Mouse (Mus musculus) kidney, embryonic 16.5 days (tissue): ENCODE data around the gene Gm30083. TPM values are rescaled to one million over a fixed set of nuclear protein-coding genes. Genes with fewer than 3 reads are reported as not detected.
A peak's percentile ranks its signal among the peaks of the same experiment; 100 is the strongest.

Source experiments
- ATAC-seq: fragments of 200-750 bp; cut with Nextera tagmentation; 2 replicates; pipeline ENCODE4 v1.8.0; 2017; ENCODE audit warnings: moderate TSS enrichment; ENCODE audit not compliant: low FRiP score, low TSS enrichment
- H3K27ac ChIP-seq: fragments of 300-500 bp; sonication (generic); 2 replicates; pipeline ENCODE4 v1.5.1; 2014; ENCODE audit warnings: low read length
- H3K27me3 ChIP-seq: fragments of 300-500 bp; sonication (generic); 2 replicates; pipeline ENCODE4 v1.6.1; 2014; ENCODE audit warnings: low read length, control low read depth, mixed read lengths; ENCODE audit not compliant: insufficient read depth
- H3K36me3 ChIP-seq: fragments of 300-500 bp; sonication (generic); 2 replicates; pipeline ENCODE4 v1.6.1; 2014; ENCODE audit warnings: low read length, control low read depth, mixed read lengths; ENCODE audit not compliant: insufficient read depth
- H3K4me1 ChIP-seq: fragments of 300-500 bp; sonication (generic); 2 replicates; pipeline ENCODE4 v1.6.1; 2014; ENCODE audit warnings: low read length, control low read depth, mixed read lengths; ENCODE audit not compliant: insufficient read depth
- H3K4me2 ChIP-seq: fragments of 300-500 bp; sonication (generic); replicated peaks from 2 replicates; pipeline ENCODE4 v1.6.1; 2014; ENCODE audit warnings: low read depth, low read length
- H3K4me3 ChIP-seq: fragments of 300-500 bp; sonication (generic); 2 replicates; pipeline ENCODE4 v1.5.1; 2014; ENCODE audit warnings: mild to moderate bottlenecking, low read length
- H3K9ac ChIP-seq: fragments of 300-500 bp; sonication (generic); replicated peaks from 2 replicates; pipeline ENCODE4 v1.6.1; 2014; ENCODE audit warnings: low read length
- H3K9me3 ChIP-seq: fragments of 300-500 bp; sonication (generic); 2 replicates; pipeline ENCODE4 v1.6.1; 2016; ENCODE audit warnings: low read length, control low read depth
- WGBS: fragments of 180-500 bp; shearing (Covaris S2); extraction: QIAGEN DNeasy Blood & Tissue Kit; methylation state at CpG from one replicate; pipeline ENCODE4 v1.1.7; 2014; 5-methylcytosine and 5-hydroxymethylcytosine counted together
- polyA plus RNA-seq: library from polyadenylated mRNA; unstranded; fragments of >200 nt; fragmentation: Nextera tagmentation; extraction: Ambion mirVana; gene quantifications from 2 replicates; pipeline ENCODE4 v1.2.1, GENCODE M21; 2015

The Gm30083 gene
- polyA plus RNA-seq, 1 experiment from 2014 or later, result not detected

DNA sequence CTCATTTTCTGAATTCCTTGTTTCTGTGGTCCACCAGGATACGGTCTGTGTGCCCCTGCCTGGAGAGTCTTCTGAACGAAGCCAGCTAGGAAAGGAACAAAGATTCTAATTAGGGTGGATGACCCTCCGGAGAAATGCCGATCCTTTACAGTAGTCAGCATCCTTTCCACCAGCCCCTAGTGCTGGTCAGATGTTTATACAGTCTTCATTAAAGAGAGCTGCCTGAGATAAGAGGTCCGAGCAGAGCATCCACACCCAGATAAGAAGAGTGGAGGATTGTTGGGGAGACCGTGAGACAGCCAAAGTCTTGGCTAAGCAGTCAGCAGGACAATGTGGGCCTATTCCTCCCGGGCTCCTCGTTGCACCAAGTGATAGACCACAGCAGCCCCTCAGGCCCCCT is 74.2 kb downstream of the Gm30083 start, which contains the start of gene Gdf2:
Gene Gdf2, plus strand, starts transcription at position 301 of the 400 bp plus-strand sequence.
- H3K36me3 ChIP-seq, result no peaks in the 10 kb centered on the region
- H3K9ac ChIP-seq, result no peak within 1 kb of the TSS
- no peaks in the 10 kb centered on the region for H3K27me3 ChIP-seq
- H3K4me1 ChIP-seq, result no peaks in the 10 kb centered on the region
- 80% methylated on average over 8 of the region's 8 CpGs for WGBS
- H3K27ac ChIP-seq, result no peak within 1 kb of the TSS
- H3K9me3 ChIP-seq, result no peaks in the 10 kb centered on the region
- H3K4me2 ChIP-seq, result no peak within 1 kb of the TSS
- ATAC-seq, result no peak
- no peak within 1 kb of the TSS for H3K4me3 ChIP-seq

GRCm38 (mm10) chr14:33939117-33939516 is 75.9 kb downstream of the Gm30083 start:
- H3K4me3 ChIP-seq, result no peak overlapping the region
- H3K4me1 ChIP-seq, result no peaks in the 10 kb centered on the region
- ATAC-seq, result no peak
- 29% methylated on average over 9 of the region's 9 CpGs for WGBS
- peak overlapping the region; percentile 46; the same call in 1 of the 2 replicates for H3K9ac ChIP-seq
- no peaks in the 10 kb centered on the region for H3K36me3 ChIP-seq
- no peaks in the 10 kb centered on the region for H3K9me3 ChIP-seq
- H3K27ac ChIP-seq, result no peak overlapping the region
- no peaks in the 10 kb centered on the region for H3K27me3 ChIP-seq
- H3K4me2 ChIP-seq, result peak overlapping the region; percentile 39; the same call in 1 of the 2 replicates

Other genes with a start within 250 kb of the Gm30083 start
- gene Gdf10, start 91.6 kb downstream of the Gm30083 start, polyA plus RNA-seq, result 2.9 and 4.0 TPM in 2 replicates
- 0.08 TPM in 1 of 2 replicates, not detected in the other for gene Gdf2, start 74.1 kb downstream of the Gm30083 start, polyA plus RNA-seq
- not detected in 2 replicates for gene Rbp3, start 61.2 kb downstream of the Gm30083 start, polyA plus RNA-seq
- gene Zfp488, start 36.4 kb downstream of the Gm30083 start, polyA plus RNA-seq, result not detected in 2 replicates
- not detected in 2 replicates for gene Gm5460, start 1.6 kb upstream of the Gm30083 start, polyA plus RNA-seq
- not detected in 2 replicates for gene Antxrl, start 37.5 kb upstream of the Gm30083 start, polyA plus RNA-seq
- gene Anxa8, start 70.8 kb upstream of the Gm30083 start, polyA plus RNA-seq, result 1.6 and 2.7 TPM in 2 replicates
- not detected in 2 replicates for gene A630023A22Rik, start 87.6 kb upstream of the Gm30083 start, polyA plus RNA-seq
- 0.06 and 0.10 TPM in 2 replicates for gene Npy4r, start 137.3 kb upstream of the Gm30083 start, polyA plus RNA-seq
- 0.58 and 1.1 TPM in 2 replicates for gene Gprin2, start 186.5 kb upstream of the Gm30083 start, polyA plus RNA-seq
- 0.92 and 1.1 TPM in 2 replicates for gene Syt15, start 204.4 kb upstream of the Gm30083 start, polyA plus RNA-seq